Mouse (Mus musculus) retina, postnatal 1 day (tissue): ENCODE results near the gene Dusp16.

Experiments used
- DNase-seq: peaks from one replicate; pipeline ENCODE4 v3.0.0-alpha.2; 2012

Gene Dusp16

DNA sequence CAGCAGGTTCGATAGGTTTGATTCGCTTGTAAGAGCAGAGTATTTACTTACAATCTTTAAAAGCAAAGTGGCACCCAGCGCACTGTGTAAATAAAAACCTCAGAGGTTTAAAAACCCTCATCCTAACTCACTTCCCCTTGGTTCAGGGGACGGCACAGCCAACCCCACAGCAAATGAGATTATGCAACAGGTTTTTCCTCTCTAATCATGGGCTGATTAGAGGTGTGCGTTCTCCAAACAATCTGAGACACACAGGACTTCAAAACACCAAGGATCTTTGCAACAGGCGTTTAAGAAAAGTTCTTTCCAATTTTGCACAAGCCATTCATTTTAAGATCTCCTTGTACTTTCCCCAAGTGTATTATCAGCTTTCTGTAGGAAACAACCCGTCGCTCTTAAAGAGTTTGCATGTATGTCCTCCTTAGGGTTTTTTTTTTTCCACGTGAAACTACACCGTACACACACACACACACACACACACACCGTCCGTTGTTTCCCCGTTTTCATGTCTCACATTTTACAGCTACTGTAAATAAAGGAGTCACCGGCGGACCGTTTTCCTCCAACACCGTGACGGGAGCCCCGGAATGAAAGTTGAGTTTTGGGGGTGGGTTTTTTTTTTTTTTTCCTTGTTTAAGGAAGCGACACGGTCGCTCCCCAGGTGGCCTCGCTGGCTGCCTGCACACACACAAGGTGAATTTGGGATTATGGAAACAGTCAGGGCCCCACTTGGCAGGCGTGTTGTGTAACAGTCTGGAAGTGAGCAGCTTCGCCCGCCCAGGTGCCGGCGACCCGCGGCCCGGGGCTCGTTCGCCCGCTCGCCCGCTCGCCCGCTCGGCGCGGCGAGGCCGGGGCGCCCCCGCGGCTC, 940 bp downstream of the Dusp16 start:
- peak; percentile 45 for DNase-seq

DNA sequence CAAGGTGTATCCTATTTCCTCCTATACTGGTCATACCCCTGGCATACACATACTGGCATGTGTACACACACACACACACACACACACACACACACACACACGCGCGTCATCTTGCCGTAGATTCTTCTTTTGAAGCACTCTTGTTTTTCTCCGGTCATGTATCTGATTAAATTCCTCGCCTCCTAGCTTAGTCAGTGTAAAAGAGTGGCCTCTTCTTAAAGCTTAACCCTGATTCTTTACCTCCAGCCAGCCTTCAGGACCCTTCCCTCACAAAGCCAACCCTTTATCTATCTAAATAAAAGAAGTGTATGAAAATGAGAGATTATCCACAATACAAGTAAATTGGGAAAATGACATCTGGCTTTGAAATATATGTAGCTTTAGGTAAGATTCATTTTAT, 3.3 kb downstream of the Dusp16 start:
- DNase-seq: no peak

GRCm38 (mm10) chr6:134786426-134786825, 6.0 kb downstream of the Dusp16 start:
- DNase-seq: no peak

- DNase-seq: peak; percentile 81
Observed at GRCm38 (mm10) chr6:134782900-134783299, 9.5 kb downstream of the Dusp16 start.

- no peak for DNase-seq
Observed at GRCm38 (mm10) chr6:134781494-134781913, 10.9 kb downstream of the Dusp16 start.

DNA sequence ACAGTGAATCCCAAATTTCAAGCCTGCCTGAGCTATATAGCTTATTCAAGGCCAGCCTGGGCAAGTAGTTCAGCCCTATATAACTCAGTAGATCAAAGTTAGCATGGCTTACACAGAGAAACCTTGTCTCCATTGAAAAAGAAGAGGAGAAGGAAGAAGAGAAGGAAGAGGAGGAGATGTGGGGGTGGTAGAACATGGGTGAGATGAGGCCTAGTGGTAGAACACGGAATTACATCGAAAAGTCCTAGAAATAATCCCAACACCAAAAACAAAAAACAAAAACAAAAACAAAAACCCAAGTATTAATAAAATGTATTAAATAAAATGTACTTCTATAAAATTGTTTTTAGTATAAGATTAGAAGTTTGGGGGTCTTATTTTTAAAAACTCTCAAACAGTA, 12.4 kb downstream of the Dusp16 start:
- DNase-seq: no peak

DNA sequence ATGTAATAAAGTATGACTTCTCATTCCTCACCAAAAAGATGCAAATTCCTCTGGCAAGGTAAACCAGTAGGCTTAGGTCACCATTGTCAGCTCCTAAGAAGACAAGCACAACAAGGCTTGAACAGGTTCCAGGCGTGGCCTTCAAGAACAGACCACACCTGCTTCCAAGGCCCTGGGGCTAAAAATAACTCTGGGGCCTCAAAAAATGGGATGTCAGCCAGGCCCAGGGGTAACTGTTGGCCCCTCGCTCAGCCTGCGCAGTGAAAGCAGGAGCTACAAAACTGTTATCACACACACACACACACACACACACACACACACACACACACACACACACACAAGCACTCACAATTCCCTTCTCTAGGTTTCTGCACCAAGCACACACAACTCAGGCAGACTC, 18.5 kb downstream of the Dusp16 start:
- DNase-seq: peak; percentile 21

DNA sequence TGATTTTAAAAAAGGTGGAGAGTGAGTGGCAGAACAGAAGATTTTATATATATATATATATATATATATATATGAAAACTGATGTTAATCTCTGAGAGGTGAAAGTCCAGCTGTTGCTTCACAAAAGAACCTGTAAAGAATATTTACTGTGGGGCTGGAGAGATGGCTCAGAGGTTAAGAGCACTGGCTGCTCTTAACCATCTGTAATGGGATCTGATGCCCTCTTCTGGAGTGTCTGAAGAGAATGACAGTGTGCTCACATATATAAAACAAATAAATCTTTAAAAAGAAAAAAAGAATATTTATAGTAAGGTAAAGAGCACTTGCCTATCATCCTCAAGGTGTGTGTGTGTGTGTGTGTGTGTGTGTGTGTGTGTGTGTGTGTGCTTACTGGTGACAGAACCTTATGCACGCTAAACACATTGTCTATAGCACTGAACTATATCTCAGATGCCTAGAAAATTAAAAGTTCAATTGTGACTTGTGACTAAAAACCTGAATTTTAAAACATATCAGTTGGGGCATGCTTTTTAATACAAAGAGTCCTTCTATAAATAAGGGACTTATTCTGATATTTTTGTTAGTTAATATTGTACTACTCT, 19.0 kb downstream of the Dusp16 start:
- DNase-seq: no peak

DNA sequence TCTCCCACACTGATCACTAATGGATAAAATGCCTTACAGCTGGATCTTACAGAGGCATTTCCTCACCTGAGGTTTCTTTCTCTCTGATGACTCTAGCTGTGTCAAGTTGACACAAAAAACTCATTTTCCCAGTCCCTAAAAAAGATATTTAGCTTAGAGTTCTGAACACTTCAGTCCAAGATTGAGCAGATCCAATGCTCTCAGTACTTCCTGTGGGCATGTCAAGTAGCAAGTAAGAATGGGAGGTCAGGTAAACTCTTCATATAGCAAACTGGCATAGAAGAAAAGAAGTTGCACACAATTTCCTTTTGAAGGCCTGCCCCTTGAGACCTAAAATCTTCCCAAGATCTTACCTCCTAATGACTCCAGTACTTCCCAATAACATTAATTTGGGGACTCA, 22.1 kb downstream of the Dusp16 start:
- no peak for DNase-seq

GRCm38 (mm10) chr6:134764441-134765061, 27.9 kb downstream of the Dusp16 start:
- DNase-seq: no peak

GRCm38 (mm10) chr6:134763436-134763835, 29.0 kb downstream of the Dusp16 start:
- peak; percentile 36 for DNase-seq

GRCm38 (mm10) chr6:134761808-134762207, 30.6 kb downstream of the Dusp16 start:
- DNase-seq: peak; percentile 61

GRCm38 (mm10) chr6:134760926-134761544, 31.4 kb downstream of the Dusp16 start:
- DNase-seq: peak; percentile 97

DNA sequence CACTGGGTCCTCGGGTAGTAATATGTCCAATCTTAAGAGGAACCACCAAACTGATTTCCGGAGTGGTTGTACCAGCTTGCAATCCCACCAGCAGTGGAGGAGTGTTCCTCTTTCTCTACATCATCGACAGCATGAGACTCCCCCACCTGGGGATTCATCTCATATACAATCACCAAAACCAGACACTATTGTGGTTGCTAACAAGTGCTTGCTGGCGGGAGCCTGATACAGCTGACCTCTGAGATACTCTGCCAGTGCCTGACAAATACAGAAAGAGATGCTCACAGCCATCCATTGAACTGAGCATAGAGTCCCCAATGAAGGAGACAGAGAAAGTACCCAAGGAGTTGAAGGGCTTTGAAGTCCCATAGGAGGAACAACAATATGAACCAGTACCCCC, 36.4 kb downstream of the Dusp16 start:
- DNase-seq: no peak

DNA sequence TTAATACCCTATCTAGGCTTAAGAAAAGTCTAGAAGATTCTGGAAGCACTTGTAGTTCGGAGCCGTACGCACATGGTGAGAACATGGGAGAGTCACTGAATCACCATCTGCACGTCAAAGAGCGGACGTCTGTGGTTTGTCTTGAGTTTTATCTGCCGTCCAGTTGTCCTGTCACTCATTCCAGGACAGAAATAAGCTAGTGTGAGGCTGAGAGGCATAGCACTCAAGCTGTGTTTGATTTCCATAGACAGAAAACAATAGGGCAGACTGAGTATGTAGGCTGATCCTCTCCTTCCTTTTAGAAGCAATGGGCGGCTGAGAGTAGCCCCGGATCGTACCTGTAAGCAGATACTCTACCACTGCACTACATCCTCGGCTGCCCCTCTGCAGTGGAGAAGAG, 38.6 kb downstream of the Dusp16 start:
- DNase-seq: no peak

DNA sequence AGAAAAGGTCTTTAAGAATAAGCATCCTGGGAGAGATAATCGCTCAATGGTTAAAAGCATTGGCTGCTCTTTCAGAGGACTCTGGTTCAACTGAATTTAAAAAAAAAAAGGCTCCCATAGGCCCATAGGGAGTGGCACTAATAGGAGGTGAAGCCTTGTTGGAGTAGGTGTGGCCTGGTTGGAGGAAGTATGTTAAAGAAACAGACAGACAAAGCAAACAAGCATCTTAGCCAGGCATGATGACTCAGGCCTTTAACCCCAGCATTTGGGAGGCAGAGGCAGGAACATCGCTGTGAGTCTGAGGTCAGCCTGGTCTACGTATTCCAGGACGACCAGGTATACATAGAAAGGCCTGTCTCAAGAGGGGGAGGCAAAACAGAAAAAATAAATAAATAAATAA, 39.0 kb downstream of the Dusp16 start:
- no peak for DNase-seq

DNA sequence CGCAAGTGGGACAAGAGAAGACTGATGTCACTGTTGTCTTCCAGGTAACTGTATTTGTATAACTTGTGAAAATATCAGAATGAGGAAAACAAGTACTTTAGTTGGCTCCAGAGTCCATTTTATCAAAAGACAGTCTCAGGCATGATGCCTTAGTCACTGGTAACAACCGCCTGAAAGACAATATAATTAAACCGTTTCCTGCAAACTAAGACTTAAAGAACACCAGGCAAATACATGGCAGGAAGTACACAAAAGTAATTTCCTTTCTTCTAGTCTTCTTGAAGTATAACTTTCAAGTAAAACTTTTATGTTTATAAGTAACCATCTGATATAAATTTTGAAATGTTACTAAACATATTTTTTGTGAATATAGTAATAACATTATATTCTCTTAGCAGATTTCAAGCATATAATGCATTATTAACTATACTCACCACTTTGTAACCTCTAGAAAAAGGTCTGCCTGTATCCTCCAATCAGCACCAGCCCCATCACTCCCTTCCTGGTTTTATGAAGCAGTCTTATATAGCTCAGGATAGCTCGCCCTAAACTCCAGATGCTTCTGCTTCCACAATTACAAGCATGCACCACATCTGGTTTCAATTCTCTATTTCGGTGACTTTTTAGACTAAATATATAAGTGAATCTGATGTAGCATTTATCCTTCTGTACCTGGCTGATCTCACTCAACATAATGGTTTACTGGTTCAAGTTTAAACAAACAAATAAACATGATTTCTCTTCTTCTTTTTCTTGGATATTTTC, 40.4 kb downstream of the Dusp16 start:
- DNase-seq: no peak

DNA sequence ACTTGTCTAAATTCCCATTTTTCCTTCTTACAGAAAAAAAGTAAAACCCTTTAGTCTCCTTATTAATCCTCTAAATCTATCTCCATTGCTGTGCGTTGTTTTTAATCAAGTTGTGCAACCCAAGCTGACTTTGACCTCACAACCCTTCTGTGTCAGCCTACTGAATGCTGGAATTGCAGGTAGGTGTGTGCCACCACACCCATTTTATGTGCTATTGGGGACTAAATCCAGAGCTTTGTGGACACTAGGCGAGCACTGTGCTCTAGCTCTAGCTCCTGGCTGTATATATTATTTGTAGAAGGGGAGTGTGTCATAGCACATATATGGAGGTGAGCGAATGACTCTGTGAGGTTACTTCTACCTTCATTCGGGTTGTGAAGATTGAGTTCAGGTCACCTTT, 41.3 kb downstream of the Dusp16 start:
- DNase-seq: no peak

DNA sequence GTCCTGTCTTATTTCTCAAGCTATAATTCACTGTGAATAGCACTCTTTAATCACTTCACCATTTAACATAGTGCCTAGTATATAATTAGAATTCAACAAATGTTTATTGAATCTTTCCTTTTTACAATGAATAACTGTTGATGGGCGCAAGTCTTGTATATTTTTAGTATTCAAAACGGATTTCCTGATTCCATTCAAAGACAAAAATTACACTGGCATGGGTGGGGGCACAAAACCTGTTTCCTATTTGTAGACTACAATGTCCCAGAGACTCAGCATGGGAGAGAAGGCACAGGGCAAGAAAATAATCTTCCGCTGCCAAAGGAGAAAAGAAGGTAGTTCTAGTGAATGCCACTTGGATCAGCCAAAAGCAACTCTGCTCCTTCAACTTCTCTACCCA, 44.3 kb downstream of the Dusp16 start:
- DNase-seq: no peak

- DNase-seq: no peak
Observed at GRCm38 (mm10) chr6:134745876-134746275, 46.5 kb downstream of the Dusp16 start.

- no peak for DNase-seq
Observed at GRCm38 (mm10) chr6:134743568-134743967, 48.9 kb downstream of the Dusp16 start.

DNA sequence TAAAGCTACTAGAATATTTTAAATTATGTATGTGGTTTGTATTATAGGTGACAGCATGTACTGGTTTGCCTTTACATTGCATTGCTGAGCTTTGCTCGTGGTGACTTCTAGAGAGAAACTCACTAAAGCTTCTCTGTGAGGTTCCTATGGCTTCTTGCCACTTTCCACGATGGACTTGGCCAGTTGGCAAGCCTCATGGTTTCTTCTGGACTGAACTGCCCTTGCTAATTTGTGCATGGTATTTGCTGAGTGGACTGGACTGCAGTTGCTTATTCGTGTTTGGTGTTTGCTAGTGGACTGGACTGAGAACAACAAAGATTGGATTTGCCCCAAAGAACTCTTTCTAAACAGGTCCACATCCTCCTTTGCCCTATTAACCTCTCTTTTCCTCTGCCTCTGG, 55.6 kb downstream of the Dusp16 start:
- DNase-seq: no peak

DNA sequence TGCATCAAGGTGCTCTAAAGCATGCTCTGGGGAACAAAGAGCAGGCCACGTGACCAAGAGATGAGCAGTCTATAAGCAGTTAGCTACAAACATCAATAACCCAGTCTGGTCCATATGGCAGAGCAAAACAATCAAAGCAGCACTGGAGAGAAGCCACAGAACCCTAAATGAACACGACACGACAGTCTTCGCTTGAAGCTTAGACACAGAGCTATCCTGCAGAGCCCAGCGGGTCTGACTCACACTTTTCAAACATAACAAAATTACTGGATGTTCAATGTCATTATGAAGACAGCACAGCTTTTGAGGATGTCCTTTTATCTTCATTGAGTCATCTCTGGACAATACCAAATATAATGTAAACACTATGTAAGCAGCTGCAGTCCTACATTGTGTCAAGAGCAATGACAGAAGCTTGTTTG, 58.6 kb downstream of the Dusp16 start:
- peak; percentile 52 for DNase-seq
